Mouse (Mus musculus): ENCODE results near the gene Ftl1-ps1. TPM values are rescaled to one million over a fixed set of nuclear protein-coding genes. Genes with fewer than 3 reads are reported as not detected.

Ftl1-ps1 gene
- 100 to 1,000 TPM; 160 to 526 TPM for polyA plus RNA-seq (2012; fragmentation: generic; extraction: Trizol)

DNA sequence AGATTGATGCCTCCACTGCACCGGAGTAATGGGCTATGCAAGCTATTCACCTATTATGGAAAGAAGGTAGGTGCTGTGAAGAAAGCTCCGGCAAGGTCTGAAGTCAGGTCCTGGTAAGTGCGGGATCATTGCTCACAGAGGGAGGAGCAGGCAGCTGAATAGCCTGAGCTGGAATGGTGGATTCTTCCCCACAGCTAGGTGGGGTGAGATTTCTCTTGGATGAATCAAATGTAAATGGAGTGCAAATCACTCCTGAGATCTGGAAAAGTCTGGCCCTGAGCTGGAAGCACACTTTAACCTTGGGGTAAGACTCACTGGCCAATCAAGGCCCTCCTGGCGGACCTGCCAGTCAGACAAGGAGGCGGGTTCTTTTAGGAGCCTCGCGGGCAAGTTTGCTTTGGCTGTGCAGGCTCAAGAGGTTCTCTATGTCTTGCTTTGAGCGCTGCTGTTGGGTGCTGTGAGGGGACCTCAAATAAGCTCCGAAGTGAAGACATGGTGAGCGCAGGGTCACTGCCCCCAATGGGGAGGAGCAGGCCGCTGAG is at the start of gene Ftl1-ps1:
Gene Ftl1-ps1, plus strand, starts transcription at position 397 of the 542 bp plus-strand sequence.

DNA sequence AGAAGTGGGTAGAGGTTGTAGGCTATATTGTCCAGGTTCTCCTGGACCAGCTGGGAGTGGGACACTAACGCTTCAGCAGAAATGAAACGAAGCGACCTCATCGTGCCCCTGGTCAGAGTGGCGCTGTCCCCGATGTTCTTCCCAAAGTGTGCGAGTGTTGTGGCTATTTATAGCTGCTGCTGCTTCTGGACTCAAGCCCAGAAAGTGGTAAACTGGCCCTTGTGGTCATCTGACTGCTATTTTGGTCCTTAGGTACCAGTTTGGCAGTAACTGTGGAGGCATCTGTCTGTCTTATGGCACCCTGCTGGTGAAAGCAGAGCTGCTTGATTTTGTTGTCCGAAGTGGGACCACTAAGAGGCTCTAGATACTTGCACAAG is 35.6 kb upstream of the Ftl1-ps1 start, which contains the start of gene Lrrc14b:
Gene Lrrc14b, minus strand, starts transcription at position 147 of the 377 bp plus-strand sequence.

GRCm38 (mm10) chr13:74390371-74390990 is 9.0 kb upstream of the Ftl1-ps1 start, which contains the start of gene Zfp72:
Gene Zfp72 (minus strand): TSS chr13:74390836.

Other genes with a start within 250 kb of the Ftl1-ps1 start
- 10 to 100 TPM; 18.9 to 39.7 TPM for gene Exoc3, start 191.0 kb upstream of the Ftl1-ps1 start, polyA plus RNA-seq (2012; fragmentation: generic; extraction: Trizol)
- gene Ahrr, start 107.4 kb upstream of the Ftl1-ps1 start, polyA plus RNA-seq (2012; fragmentation: generic; extraction: Trizol): under 1 TPM; 0.05 to 0.12 TPM
- gene Pdcd6, start 82.1 kb upstream of the Ftl1-ps1 start, polyA plus RNA-seq (2012; fragmentation: generic; extraction: Trizol): 100 to 1,000 TPM in 1 of 2 experiments, 10 to 100 TPM in 1; 53.4 to 135 TPM
- gene Sdha, start 49.4 kb upstream of the Ftl1-ps1 start, polyA plus RNA-seq (2012; fragmentation: generic; extraction: Trizol): 100 to 1,000 TPM in 1 of 2 experiments, 10 to 100 TPM in 1; 18.0 to 134 TPM
- 10 to 100 TPM in 1 of 2 experiments, 1 to 10 TPM in 1; 4.6 to 18.4 TPM for gene Ccdc127, start 49.4 kb upstream of the Ftl1-ps1 start, polyA plus RNA-seq (2012; fragmentation: generic; extraction: Trizol)
- not detected for gene Lrrc14b, start 35.7 kb upstream of the Ftl1-ps1 start, polyA plus RNA-seq (2012; fragmentation: generic; extraction: Trizol)
- gene Zfp72, start 8.9 kb upstream of the Ftl1-ps1 start, polyA plus RNA-seq (2012; fragmentation: generic; extraction: Trizol): under 1 TPM; 0.01 to 0.27 TPM
- 1 to 10 TPM in 1 of 2 experiments, under 1 TPM in 1; 0.28 to 3.1 TPM for gene Zfp825, start 94.3 kb downstream of the Ftl1-ps1 start, polyA plus RNA-seq (2012; fragmentation: generic; extraction: Trizol)
- gene Erap1, start 239.9 kb downstream of the Ftl1-ps1 start, polyA plus RNA-seq (2012; fragmentation: generic; extraction: Trizol): 1 to 10 TPM in 1 of 2 experiments, under 1 TPM in 1; 0.30 to 4.1 TPM

Measured in C3H10T1/2 (cell line).